Mouse (Mus musculus): ENCODE data around the gene Mthfd1. TPM values are rescaled to one million over a fixed set of nuclear protein-coding genes. Genes with fewer than 3 reads are reported as not detected.

The Mthfd1 gene
- total and polyA plus RNA-seq, 3 experiments = 208 to 231 TPM; not detected in 1

DNA sequence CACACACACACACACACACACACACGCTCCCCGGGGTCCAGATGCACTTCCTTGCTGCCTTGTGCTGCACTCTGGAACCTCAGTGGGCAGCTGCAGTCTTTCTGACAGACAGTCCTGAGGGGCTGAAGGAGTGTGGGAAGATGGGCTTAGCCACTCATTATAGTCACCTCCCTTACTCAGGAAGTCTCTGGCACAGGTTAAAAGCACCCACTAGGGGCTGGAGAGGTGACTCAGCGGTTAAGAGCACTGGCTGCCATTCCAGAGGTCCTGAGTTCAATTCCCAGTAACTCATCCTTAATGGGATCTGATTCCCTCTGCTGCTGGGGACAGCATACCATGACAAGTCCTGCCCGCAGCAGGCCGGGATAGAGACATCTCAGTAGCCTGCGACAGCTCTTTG is 24.5 kb upstream of the Mthfd1 start:
- Histone ChIP-seq H3K27me3 (ENCODE audit: control insufficient read depth in 1 of 2, insufficient read depth in 2 of 2, low read length in 2 of 2) (no peaks in the 10 kb centered on the region), H3K9ac (ENCODE audit: control insufficient read depth, low read depth, low read length, poor library complexity, severe bottlenecking) (no peak overlapping the region), H3K4me3 (ENCODE audit: control insufficient read depth in 1 of 2, insufficient read depth in 1 of 2, low read depth in 2 of 2, low read length in 2 of 2) (no peak overlapping the region), H3K79me2 (ENCODE audit: control insufficient read depth, insufficient read depth, low read length, poor library complexity) (no peaks in the 10 kb centered on the region), H3K4me1 (ENCODE audit: control insufficient read depth in 1 of 2, insufficient read depth in 2 of 2, low read length in 2 of 2) (peaks cover 4 to 6% of the 10 kb centered on the region in 2 experiments; a peak in 2 of 4 replicates), H3K9me3 (replicated peaks; ENCODE audit: insufficient read depth, low read length) (no peaks in the 10 kb centered on the region), H3K27ac (ENCODE audit: control insufficient read depth, low read depth, low read length) (no peak overlapping the region), H3K36me3 (ENCODE audit: control insufficient read depth in 1 of 2, insufficient read depth in 2 of 2, low read length in 2 of 2) (peaks cover 0 to 3% of the 10 kb centered on the region in 2 experiments; a peak in 2 of 4 replicates)
- no peak for TF ChIP-seq ETS1 (IDR thresholded peaks at IDR 0.05; ENCODE audit: low read depth, low read length)
- no peak for TF ChIP-seq EP300 (IDR thresholded peaks at IDR 0.05; ENCODE audit: low read depth in 1 of 2, low read length in 2 of 2)
- TF ChIP-seq CHD2 (IDR thresholded peaks at IDR 0.05; ENCODE audit: low read length) = no peak
- TF ChIP-seq POLR2AphosphoS2 (IDR thresholded peaks at IDR 0.05; ENCODE audit: low read length) = no peak
- no peak for TF ChIP-seq SIN3A (IDR thresholded peaks at IDR 0.05; ENCODE audit: low read length)
- no peak for TF ChIP-seq ZMIZ1 (IDR thresholded peaks at IDR 0.05; ENCODE audit: low read depth, low read length)
- no peak for TF ChIP-seq CTCF (IDR thresholded peaks at IDR 0.05 in 2 of 3, conservative IDR thresholded peaks at IDR 0.05 in 1 of 3; ENCODE audit: control insufficient read depth in 1 of 3, insufficient read depth in 1 of 3, low read depth in 2 of 3, low read length in 3 of 3, poor library complexity in 1 of 3, severe bottlenecking in 1 of 3)
- no peak for TF ChIP-seq POLR2AphosphoS5 (IDR thresholded peaks at IDR 0.05; ENCODE audit: borderline replicate concordance, low read depth, low read length)
- TF ChIP-seq ZC3H11A (IDR thresholded peaks at IDR 0.05; ENCODE audit: low read depth, low read length) = no peak
- TF ChIP-seq NELFE (IDR thresholded peaks at IDR 0.05; ENCODE audit: low read depth, low read length) = no peak
- TF ChIP-seq ZNF384 (IDR thresholded peaks at IDR 0.05; ENCODE audit: low read depth, low read length) = no peak
- no peak for TF ChIP-seq KAT2A (conservative IDR thresholded peaks at IDR 0.05; ENCODE audit: low read depth, low read length)
- no peak for TF ChIP-seq HCFC1 (IDR thresholded peaks at IDR 0.05; ENCODE audit: low read depth, low read length)
- TF ChIP-seq RCOR1 (IDR thresholded peaks at IDR 0.05; ENCODE audit: low read depth, low read length) = no peak
- no peak for DNase-seq (ENCODE audit: low read depth, low spot score)

DNA sequence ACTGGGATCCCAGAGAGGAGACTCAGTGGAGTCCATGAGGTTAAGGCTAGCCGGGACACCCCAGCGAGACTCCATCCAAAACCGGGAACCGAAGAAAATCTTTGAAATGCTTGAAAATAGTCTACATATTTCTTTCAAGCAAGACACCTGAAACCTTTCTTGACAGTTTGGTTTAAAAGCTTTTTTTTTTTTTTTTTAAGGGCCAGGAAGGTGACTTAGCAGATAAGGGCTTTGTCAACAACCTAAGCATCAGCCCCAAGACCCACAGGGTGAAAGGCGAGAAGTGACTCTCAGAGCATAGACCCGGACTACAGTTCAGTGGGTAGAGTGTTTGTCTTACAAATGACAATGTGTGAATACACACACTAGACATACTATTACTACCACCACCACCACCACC is 19.8 kb upstream of the Mthfd1 start:
- Histone ChIP-seq H3K36me3 (ENCODE audit: control insufficient read depth in 1 of 2, insufficient read depth in 2 of 2, low read length in 2 of 2) (peaks cover 0 to 25% of the 10 kb centered on the region in 2 experiments; a peak in 2 of 4 replicates), H3K9ac (ENCODE audit: control insufficient read depth, low read depth, low read length, poor library complexity, severe bottlenecking) (no peak overlapping the region), H3K27me3 (ENCODE audit: control insufficient read depth in 1 of 2, insufficient read depth in 2 of 2, low read length in 2 of 2) (no peaks in the 10 kb centered on the region), H3K4me1 (ENCODE audit: control insufficient read depth in 1 of 2, insufficient read depth in 2 of 2, low read length in 2 of 2) (peaks cover 18 to 31% of the 10 kb centered on the region in 2 experiments), H3K4me3 (ENCODE audit: control insufficient read depth in 1 of 2, insufficient read depth in 1 of 2, low read depth in 2 of 2, low read length in 2 of 2) (no peak overlapping the region), H3K79me2 (ENCODE audit: control insufficient read depth, insufficient read depth, low read length, poor library complexity) (0 out of 2 replicates have a peak, but pooled peaks cover 2% of the 10 kb centered on the region), H3K9me3 (replicated peaks; ENCODE audit: insufficient read depth, low read length) (no peaks in the 10 kb centered on the region), H3K27ac (ENCODE audit: control insufficient read depth, low read depth, low read length) (no peak overlapping the region)
- peak; percentile 43 for DNase-seq (ENCODE audit: low read depth, low spot score)
- no peak for TF ChIP-seq SMC3 (IDR thresholded peaks at IDR 0.05; ENCODE audit: low read depth, low read length)
- TF ChIP-seq ZNF384 (IDR thresholded peaks at IDR 0.05; ENCODE audit: low read depth, low read length) = peak; percentile 93
- peak; percentile 49; the same call in 1 of the 2 replicates for TF ChIP-seq SIN3A (IDR thresholded peaks at IDR 0.05; ENCODE audit: low read length)
- TF ChIP-seq HCFC1 (IDR thresholded peaks at IDR 0.05; ENCODE audit: low read depth, low read length) = no peak
- no peak for TF ChIP-seq NELFE (IDR thresholded peaks at IDR 0.05; ENCODE audit: low read depth, low read length)
- TF ChIP-seq TBP (IDR thresholded peaks at IDR 0.05; ENCODE audit: low read depth, low read length) = no peak
- TF ChIP-seq EP300 (IDR thresholded peaks at IDR 0.05; ENCODE audit: low read depth in 1 of 2, low read length in 2 of 2) = no peak
- TF ChIP-seq GATA1 (IDR thresholded peaks at IDR 0.05; ENCODE audit: low read depth, low read length) = peak; percentile 44

All from MEL (cell line).